Mouse (Mus musculus): Measurements from ENCODE around the gene Olfr704.

- TF ChIP-seq TAL1 (IDR thresholded peaks at IDR 0.05; ENCODE audit: low read length) (no peak), GATA1 (IDR thresholded peaks at IDR 0.05; ENCODE audit: low read length) (no peak)
Observed at GRCm38 (mm10) chr7:106843060-106843459, 19.9 kb upstream of the Olfr704 start, which contains the start of gene Olfr703.

Data from erythroblast, embryonic 14.5 days (primary cell).